Mouse (Mus musculus) cerebellum, adult 2 months (tissue): ENCODE measurements around the gene Fem1b.

Experiments
- CTCF ChIP-seq: fragments of 200-500 bp; IDR thresholded peaks from 2 replicates; pipeline ENCODE4 v1.5.1; 2011; ENCODE audit warnings: low read depth, mild to moderate bottlenecking, control low read depth, low read length, moderate library complexity, borderline replicate concordance; ENCODE audit not compliant: insufficient read depth
- POLR2A ChIP-seq: fragments of 200-500 bp; IDR thresholded peaks from 2 replicates; pipeline ENCODE4 v1.6.1; 2011; ENCODE audit warnings: low read length, control low read depth, borderline replicate concordance; ENCODE audit not compliant: insufficient read depth

- TF ChIP-seq CTCF (no peak), POLR2A (no peak)
These were observed 46.7 kb upstream of the Fem1b start for GRCm38 (mm10) chr9:62858266-62859019.
